Mouse (Mus musculus) splenic B cell, adult 2 months (primary cell): ENCODE results near the gene Fam129c.

Source experiments
- DNase-seq: peaks from one replicate; pipeline ENCODE4 v3.0.0-alpha.2; 2011; ENCODE audit warnings: low read depth, low spot score
- H3K27me3 ChIP-seq: 2 replicates; pipeline ENCODE4 v1.6.1; 2012; ENCODE audit warnings: mild to moderate bottlenecking, low read length, moderate library complexity, mixed read lengths; ENCODE audit not compliant: control insufficient read depth, poor library complexity, insufficient read depth, severe bottlenecking
- H3K36me3 ChIP-seq: 2 replicates; pipeline ENCODE4 v1.6.1; 2012; ENCODE audit warnings: mild to moderate bottlenecking, low read length, moderate library complexity, mixed read lengths; ENCODE audit not compliant: control insufficient read depth, poor library complexity, insufficient read depth, severe bottlenecking

Gene Fam129c

DNA sequence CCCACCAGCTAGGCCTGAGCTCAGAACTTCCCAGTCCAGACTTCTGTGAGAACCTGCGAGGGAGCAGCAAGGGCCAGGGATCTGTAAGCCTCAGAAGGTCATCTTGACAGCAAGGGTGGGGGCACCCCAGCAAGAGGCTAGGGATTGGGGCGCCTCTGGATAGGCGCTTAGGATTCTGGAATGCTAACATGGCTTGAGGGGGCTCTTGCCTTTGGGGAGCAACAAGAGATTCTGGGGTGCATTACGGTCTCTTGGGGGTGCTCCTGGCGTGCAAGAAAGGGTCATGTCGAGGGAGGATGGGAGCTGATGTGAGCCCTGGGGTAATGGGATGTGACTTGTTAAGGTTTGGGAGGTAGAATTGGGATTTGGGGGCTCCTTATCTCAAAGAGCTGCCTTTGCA, 28.5 kb upstream of the Fam129c start:
- no peak for DNase-seq
- no peaks in the 10 kb centered on the region for H3K27me3 ChIP-seq
- H3K36me3 ChIP-seq: no peaks in the 10 kb centered on the region

DNA sequence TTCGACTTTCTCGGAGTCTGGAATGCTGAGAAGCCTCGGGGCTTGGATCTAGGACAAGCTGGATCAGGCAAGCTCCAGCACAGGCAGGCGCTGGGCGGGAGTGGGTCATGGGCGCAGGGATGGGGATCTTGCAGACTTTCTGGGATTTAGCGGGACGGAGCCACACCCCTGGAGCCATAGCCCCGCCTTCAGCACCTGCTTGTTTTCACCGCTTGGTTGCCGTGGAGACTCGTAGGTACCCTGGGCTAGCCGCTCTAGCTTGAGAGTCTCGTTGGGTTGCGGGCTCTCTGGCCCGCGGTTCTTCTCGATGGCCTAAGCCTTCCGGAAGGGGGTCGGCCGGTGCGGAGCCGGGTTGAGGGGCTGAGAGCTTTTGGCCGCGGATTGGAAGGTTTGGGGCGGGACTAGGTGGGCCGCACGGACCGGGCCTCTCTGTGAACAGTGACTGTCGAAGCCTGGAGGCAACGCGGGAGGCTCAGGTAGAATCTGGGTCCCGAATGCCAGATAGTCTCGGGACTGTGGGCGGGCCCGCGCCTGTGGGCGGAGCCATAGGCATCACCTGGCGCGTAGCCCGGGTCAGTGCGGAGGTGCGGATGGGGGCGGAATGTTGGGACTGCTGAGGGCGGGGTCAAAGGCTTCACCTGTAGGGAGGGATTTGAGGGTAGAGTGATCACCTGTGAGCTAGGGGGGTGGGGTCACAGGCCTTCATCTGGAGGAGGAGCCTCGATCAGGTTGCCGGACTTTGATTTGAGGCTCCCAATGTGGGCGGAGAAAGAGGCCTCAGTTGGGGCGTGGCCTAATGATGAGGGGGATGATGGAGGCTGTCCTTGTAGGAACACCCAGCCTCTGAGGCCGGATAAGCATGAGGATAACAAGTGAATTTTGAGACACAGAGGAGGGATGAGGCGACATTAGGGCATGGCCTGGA, 27.8 kb upstream of the Fam129c start:
- H3K36me3 ChIP-seq: no peaks in the 10 kb centered on the region
- H3K27me3 ChIP-seq: no peaks in the 10 kb centered on the region
- peak; percentile 89 for DNase-seq

DNA sequence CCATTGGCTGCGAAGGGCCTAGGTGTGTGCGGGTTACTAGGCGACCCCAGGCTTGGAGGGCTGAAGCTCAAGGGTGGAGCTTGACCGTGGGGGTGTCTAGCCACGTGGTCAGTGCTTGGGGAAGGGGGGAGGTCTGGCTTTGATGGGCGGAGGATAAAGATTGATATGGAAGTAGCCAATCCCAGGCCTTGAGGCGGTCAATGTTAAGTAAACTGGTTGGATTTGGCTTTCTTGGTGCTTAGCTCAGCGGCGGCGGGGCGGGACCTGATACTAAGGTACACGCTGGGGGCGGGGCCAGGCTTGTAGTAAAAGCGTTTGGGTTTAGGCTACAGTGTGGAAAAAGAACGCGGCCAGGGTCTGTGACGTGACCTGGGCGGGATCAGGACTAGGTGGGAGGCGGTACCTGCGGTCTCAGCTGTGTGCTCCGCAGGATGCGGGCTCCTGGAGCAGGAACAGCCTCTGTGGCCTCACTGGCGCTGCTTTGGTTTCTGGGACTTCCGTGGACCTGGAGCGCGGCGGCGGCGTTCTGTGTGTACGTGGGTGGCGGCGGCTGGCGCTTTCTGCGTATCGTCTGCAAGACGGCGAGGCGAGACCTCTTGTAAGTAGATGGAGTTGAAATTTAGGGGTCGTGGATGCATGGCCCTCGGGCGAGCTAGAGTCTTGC, 27.0 kb upstream of the Fam129c start:
- peak; percentile 91 for DNase-seq

DNA sequence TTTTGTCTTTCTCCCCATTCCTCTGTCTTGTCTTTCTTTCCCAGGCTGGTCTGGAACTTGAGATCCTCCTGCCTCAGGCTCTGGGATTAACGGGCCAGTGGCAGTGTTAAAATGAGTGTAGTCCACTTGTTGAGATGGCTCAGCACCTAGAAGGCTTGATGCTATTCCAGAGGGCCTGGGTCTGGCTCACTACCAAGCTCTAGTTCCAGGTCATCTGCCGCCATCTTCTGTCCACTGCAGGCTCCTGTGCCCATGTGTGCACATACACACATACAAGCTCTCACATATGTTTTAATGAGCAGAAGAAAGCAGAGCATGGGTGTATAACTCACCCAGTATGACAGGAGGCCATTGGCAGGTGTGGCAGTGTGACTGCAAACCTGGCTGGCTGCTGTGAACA, 25.4 kb upstream of the Fam129c start:
- Histone ChIP-seq H3K27me3 (no peaks in the 10 kb centered on the region), H3K36me3 (no peaks in the 10 kb centered on the region)
- no peak for DNase-seq

More for the DNA sequence above, 27.0 kb upstream of the Fam129c start:
- H3K27me3 ChIP-seq: no peaks in the 10 kb centered on the region
- H3K36me3 ChIP-seq: no peaks in the 10 kb centered on the region

DNA sequence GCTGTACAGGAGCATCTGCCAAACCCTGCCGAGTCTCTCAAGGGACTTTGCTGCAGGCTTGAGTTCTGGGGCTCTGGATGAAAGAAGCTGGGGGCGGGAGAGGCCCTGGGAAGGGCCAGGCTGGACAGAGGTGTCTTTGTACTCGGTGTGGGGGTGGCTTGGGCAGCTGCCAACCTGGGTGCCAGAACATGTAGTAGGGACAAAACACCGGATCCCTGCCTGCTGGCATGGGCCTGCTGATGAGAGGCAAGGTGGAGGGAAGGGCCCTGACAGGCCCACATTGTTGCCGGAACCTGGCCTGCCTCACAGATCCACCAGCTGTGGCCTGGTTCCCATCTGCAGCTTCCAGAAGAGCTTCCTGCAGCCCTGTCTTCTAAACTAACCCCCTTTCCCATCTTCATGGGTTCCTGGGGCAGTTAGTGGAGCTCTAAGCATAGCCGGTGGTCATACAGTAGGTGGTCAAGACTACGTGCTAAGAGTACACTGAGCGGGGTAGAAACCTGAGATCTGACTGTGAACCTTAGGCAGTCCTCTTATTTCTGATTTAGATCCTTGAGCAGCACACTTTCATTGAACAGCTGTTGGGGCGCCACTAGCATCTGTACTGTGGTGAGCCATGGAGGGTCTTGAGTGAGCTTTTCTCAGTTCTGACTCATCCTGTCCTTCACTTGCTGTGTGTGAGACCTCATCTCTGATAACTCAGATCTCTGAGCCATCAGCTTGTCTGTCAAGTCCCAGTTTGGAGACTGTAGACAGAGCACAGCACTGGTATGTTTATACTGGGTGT, 24.4 kb upstream of the Fam129c start:
- DNase-seq: no peak
- Histone ChIP-seq H3K27me3 (no peaks in the 10 kb centered on the region), H3K36me3 (no peaks in the 10 kb centered on the region)

DNA sequence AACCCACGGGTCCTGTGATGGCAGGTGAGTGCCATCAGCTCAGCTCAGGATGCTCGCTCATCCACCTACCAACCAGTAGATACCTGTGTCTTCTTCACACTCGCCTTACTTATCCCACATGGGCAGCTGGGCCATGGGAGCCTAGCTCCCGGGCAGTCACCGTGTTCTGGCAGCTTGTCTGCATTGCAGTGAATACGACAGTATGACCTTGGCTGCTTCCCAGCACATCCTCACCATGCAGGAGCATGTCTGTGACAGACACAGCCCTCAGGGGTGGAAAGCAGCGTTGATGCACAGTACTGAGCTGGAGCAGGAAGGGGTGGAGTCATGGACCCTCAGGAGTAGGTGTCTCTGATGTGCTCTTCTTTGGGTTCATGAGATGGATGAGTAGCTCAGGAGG, 23.0 kb upstream of the Fam129c start:
- H3K36me3 ChIP-seq: no peaks in the 10 kb centered on the region
- DNase-seq: no peak
- no peaks in the 10 kb centered on the region for H3K27me3 ChIP-seq

DNA sequence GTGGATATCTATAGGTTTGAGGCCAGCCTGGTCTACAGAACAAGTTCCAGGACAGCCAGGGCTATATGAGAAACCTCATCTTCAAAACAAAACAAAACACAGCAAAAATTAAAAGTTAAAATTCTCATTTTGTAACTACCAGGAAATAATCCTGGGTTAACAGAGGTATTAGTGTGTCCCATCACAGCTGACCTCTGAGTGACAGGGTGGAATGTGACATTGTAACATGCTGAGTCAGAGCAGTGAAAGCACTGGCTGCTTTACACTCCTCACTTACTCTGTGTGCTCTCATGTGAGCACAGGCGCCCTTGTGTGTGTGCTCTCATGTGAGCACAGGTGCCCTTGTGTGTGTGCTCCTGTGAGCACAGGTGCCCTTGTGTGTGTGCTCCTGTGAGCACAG, 22.4 kb upstream of the Fam129c start:
- Histone ChIP-seq H3K27me3 (no peaks in the 10 kb centered on the region), H3K36me3 (no peaks in the 10 kb centered on the region)
- DNase-seq: no peak

DNA sequence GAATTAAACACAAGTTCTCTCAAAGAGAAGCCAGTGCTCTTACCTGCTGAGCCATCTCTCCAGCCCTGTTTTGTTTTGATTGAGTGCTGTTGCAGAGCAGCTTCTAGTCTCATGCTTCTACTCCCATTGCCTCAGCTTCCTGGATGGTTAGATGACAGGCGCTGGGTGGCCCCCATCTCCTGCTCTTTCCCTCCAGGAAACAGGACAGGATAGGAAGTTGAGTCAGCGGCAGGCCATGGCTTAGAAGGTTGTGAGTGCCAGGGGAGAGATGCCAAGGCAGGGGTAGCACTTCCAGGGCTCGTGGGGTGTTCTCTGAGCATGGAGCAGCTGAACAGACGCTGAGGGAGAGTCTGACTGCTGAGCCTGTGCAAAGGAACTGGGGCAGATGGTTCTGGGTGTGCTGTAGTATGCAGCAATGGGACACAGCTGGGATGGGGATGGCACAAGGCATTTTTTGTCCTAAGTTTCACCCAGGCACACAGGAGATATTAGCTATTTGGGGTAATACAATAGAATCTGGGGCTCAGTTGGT, 19.5 kb upstream of the Fam129c start:
- no peak for DNase-seq
- no peaks in the 10 kb centered on the region for H3K36me3 ChIP-seq
- H3K27me3 ChIP-seq: no peaks in the 10 kb centered on the region

DNA sequence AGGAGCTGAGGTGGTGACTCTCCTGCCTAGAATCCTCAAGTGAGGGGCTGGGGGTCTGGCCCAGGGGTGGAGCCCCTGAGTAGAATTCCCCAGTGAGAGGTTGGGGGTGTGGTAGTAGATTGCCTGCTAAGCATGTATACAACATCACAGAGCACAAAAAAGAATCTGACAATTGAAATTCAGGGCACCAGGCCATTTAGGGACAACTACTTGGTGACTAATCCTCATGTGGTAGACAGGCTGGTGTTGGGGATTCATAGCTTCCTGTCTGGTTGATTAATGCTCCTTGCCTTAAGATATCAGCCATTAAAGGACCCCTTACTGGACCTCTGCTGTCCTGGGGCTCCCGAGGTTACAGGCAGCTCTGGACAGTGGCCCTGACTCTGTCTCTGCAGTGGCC, 18.4 kb upstream of the Fam129c start:
- DNase-seq: no peak
- Histone ChIP-seq H3K27me3 (no peaks in the 10 kb centered on the region), H3K36me3 (no peaks in the 10 kb centered on the region)

DNA sequence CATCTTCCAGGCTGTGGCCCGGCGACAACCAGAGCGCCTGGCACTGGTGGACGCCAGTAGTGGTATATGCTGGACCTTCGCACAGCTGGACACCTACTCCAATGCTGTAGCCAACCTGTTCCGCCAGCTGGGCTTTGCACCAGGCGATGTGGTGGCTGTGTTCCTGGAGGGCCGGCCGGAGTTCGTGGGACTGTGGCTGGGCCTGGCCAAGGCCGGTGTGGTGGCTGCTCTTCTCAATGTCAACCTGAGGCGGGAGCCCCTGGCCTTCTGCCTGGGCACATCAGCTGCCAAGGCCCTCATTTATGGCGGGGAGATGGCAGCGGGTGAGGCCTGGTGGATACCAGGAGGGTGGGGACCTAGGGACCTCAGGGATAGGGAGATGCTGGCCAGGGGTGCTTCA, 18.0 kb upstream of the Fam129c start:
- Histone ChIP-seq H3K36me3 (no peaks in the 10 kb centered on the region), H3K27me3 (no peaks in the 10 kb centered on the region)
- DNase-seq: no peak

DNA sequence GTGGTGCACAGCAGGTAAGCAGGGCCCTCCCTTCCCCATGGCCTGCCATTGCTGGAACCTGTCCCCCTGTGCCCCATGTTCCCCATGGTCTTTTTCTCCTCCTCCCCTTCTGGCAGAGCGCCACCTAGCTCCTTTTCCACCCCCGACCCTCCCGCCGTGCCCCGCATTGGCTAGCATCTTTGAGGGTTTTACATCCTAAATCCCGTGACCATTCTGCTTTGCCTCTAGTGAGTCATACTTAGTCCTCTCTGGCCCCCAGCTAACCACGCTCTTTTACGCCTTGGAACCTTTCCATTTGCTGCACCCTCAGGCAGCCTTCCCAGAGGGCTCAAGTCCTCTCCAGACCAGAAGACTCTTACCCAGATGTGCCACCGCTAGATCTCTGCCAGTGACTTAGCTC, 17.2 kb upstream of the Fam129c start:
- Histone ChIP-seq H3K27me3 (no peaks in the 10 kb centered on the region), H3K36me3 (no peaks in the 10 kb centered on the region)
- DNase-seq: no peak

DNA sequence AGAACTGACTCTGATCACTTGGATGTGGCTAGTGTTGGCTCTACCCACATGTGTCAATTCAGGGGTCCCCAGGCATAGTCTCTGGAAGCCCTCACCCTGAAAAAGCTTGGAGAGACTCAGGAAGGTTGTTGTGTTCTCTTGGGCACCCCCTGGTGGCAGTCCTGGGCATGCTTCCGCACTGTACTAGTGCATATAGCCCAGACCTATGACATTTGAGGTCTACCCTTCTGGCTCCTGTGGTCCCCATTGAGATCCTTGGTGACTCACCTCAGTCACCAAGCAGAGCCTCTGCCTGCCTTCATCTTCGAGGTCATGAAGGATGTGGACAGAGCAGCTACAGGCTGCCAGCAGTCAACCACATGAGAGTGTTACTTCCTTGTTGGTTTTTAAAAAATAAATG, 10.6 kb upstream of the Fam129c start:
- no peaks in the 10 kb centered on the region for H3K36me3 ChIP-seq

DNA sequence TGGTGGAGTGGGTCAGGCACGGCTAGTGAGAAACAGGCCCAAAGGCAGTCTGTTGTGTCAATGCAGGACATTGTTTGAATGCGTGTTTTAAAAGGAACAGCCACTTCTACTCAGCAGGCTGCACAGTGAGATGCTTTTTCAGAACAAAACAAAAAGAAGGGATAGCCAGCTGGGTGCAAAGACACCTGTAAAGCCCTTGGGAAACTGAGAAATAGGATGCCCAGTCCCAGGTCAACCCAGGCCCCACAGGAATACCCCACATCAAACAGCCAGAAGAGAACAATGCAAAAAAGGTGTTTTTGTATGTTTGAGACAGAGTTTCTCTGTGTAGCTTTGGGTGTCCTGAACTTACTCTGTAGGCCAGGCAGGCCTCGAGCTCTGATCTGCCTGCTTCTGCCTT, 8.7 kb upstream of the Fam129c start:
- DNase-seq: no peak
- no peaks in the 10 kb centered on the region for H3K27me3 ChIP-seq
- no peaks in the 10 kb centered on the region for H3K36me3 ChIP-seq

More for the DNA sequence above, 10.6 kb upstream of the Fam129c start:
- H3K27me3 ChIP-seq: no peaks in the 10 kb centered on the region
- DNase-seq: peak; percentile 52

DNA sequence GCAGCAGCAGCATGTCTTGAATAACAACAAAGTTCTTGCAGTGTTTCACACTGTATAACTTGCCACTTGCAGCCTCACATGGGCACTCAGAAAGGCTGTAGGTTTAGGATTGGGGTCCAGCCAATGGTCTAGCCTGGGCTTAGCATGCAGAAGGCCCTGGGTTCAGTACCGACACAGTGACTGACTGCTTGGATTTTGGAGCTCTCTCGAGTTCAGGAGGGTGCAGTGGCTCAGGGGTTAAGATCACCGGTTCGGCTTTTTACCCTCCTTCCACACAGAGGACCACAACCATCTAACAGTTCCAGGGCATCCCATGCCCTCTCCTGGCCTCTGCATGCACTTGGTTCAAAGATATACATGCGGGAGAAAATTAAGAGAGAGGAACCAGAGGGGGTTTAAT, 6.4 kb upstream of the Fam129c start:
- no peak for DNase-seq
- no peaks in the 10 kb centered on the region for H3K36me3 ChIP-seq
- no peaks in the 10 kb centered on the region for H3K27me3 ChIP-seq
